Mouse (Mus musculus) hindbrain, embryonic 10.5 days (tissue): Measurements from ENCODE around the gene Cfap44. TPM values are rescaled to one million over a fixed set of nuclear protein-coding genes. Genes with fewer than 3 reads are reported as not detected.
A peak's percentile ranks its signal among the peaks of the same experiment; 100 is the strongest.
"Not testable (repeated sequence)": the region's sequence is repeated elsewhere in the genome, so short reads cannot be mapped to it uniquely, and the experiment has no call there.

ENCODE experiments used
- DNase-seq: peaks from one replicate; pipeline ENCODE4 v3.0.0-alpha.2; 2017; ENCODE audit warnings: low spot score
- H3K27ac ChIP-seq: fragments of 300-500 bp; sonication (generic); 2 replicates; pipeline ENCODE4 v1.5.1; 2016; ENCODE audit warnings: mild to moderate bottlenecking, moderate library complexity
- H3K27me3 ChIP-seq: fragments of 300-500 bp; sonication (generic); 2 replicates; pipeline ENCODE4 v1.6.1; 2016; ENCODE audit warnings: mild to moderate bottlenecking; ENCODE audit not compliant: poor library complexity, insufficient read depth, severe bottlenecking
- H3K36me3 ChIP-seq: fragments of 300-500 bp; sonication (generic); 2 replicates; pipeline ENCODE4 v1.6.1; 2016; ENCODE audit warnings: mild to moderate bottlenecking, moderate library complexity
- H3K4me1 ChIP-seq: fragments of 300-500 bp; sonication (generic); replicated peaks from 2 replicates; pipeline ENCODE4 v1.6.1; 2016; ENCODE audit warnings: mild to moderate bottlenecking
- H3K4me3 ChIP-seq: fragments of 300-500 bp; sonication (generic); 2 replicates; pipeline ENCODE4 v1.5.1; 2016; ENCODE audit warnings: mild to moderate bottlenecking, moderate library complexity
- H3K9me3 ChIP-seq: fragments of 300-500 bp; sonication (generic); 2 replicates; pipeline ENCODE4 v1.6.1; 2016; ENCODE audit warnings: mild to moderate bottlenecking, moderate library complexity
- WGBS: fragments of 180-500 bp; shearing (Covaris S2); methylation state at CpG from one replicate; pipeline ENCODE4 v1.1.7; 2016; 5-methylcytosine and 5-hydroxymethylcytosine counted together
- polyA plus RNA-seq: library from polyadenylated mRNA; unstranded; fragments of >200 nt; fragmentation: Nextera tagmentation; extraction: Ambion mirVana; gene quantifications from 2 replicates; pipeline ENCODE4 v1.2.1, GENCODE M21; 2016

Gene Cfap44
- polyA plus RNA-seq, 1 experiment from 2014 or later = 4.4 TPM

DNA sequence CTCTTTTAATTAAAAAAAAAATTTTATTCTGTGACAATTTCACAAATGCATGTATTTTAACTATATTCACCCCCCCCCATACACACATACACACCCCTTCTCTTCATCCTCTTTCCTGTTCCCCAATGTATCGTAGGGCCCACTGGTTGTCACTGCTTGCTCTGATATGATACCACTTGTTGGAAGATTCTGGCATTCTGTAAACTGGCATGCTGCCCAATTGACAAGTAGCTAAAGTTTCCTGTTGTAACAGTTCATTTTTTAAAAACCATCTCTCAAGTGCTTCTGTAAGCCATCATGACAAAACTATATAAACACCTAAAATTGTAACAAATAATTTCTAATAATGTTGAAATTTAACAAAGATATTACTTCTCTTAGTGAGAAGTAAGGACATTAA, 10.3 kb upstream of the Cfap44 start:
- H3K4me3 ChIP-seq = no peak overlapping the region
- peaks cover 26% of the 10 kb centered on the region for H3K4me1 ChIP-seq
- no peak for DNase-seq
- no peaks in the 10 kb centered on the region for H3K27me3 ChIP-seq
- H3K36me3 ChIP-seq = peaks cover 51% of the 10 kb centered on the region
- no peaks in the 10 kb centered on the region for H3K9me3 ChIP-seq
- 88% methylated on average over 1 of the region's 1 CpGs for WGBS
- no peak overlapping the region for H3K27ac ChIP-seq

DNA sequence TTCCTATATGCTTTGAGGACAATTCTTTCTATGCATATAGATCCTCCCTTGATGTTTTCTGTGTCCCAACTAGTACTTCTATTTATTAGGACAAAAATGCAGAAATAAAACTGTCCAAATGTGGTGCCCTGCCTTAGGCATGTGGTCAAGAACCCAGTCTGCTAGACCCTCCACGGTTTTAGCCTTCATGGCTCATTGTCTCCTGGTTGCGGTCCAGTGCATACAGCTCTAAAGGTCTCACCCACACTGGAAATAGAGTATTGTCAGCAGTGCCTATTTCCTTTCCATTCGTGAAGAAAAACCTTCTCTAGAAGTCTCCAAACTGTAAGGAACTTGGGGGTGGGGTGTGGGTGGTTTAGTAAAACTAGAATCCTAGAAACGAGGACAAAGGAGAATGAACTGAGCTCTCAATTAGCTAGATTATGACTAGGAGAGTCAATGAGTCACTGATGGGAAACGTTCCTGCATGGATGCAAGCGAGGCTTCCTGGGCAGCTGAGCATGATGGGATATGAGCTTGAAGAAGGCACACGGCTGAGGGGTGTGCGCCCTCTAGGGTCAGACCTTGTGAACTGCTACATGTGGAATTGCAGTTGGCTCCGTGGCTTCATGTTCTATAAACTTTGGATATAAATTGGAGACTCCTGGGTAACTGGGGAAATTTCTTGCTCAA, 2.6 kb upstream of the Cfap44 start:
- H3K27ac ChIP-seq = peak overlapping the region; percentile 50
- peaks cover 14% of the 10 kb centered on the region for H3K4me1 ChIP-seq
- H3K9me3 ChIP-seq = no peaks in the 10 kb centered on the region
- 35% methylated on average over 9 of the region's 9 CpGs for WGBS
- peak; percentile 51 for DNase-seq
- H3K4me3 ChIP-seq = no peak overlapping the region
- peaks cover 35% of the 10 kb centered on the region for H3K36me3 ChIP-seq
- 0 out of 2 replicates have a peak, but pooled peaks cover 4% of the 10 kb centered on the region for H3K27me3 ChIP-seq

DNA sequence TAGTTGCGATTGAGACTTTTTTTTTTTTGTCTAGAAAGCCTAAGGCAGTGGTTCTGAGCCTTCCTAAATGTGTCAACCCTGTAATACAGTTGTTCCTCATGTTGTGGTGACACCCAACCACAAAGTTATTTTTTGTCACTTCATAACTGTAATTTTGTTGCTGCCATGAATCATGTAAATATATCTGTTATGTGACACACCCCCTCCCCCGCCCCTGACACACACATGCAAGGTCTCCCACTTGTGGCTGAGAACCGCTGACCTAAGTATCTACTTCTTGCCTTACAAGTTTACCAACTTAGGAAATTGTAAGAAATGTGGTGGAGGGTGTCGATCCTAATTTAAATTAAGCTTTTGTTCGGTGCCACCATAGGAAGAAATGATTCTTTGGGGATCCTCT, 10.3 kb downstream of the Cfap44 start:
- no peaks in the 10 kb centered on the region for H3K9me3 ChIP-seq
- H3K4me1 ChIP-seq = no peaks in the 10 kb centered on the region
- 93% methylated on average over 5 of the region's 5 CpGs for WGBS
- no peak overlapping the region for H3K27ac ChIP-seq
- H3K36me3 ChIP-seq = no peaks in the 10 kb centered on the region
- no peak for DNase-seq
- H3K4me3 ChIP-seq = no peak overlapping the region
- no peaks in the 10 kb centered on the region for H3K27me3 ChIP-seq

DNA sequence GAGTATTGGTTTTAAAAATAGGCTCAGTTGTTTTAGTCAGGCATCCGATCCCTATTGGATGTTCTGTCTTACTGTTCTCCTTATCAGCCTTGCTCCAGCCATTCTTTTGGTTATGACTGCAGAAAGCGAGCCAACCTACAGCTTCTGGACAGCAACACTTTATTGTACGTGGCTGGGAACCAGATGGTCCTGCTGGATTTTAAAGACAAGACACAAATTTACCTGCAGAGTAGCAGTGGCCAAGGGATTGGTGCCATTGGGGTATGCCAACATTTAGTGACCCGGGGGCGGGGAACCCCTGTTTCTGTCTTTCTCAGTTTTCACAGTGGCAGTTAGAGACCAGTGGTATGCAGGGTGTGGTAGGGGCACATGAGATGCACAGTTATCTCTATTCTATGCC, 12.6 kb downstream of the Cfap44 start:
- Histone ChIP-seq H3K36me3 (no peaks in the 10 kb centered on the region), H3K4me1 (no peaks in the 10 kb centered on the region), H3K27me3 (no peaks in the 10 kb centered on the region), H3K4me3 (no peak overlapping the region), H3K27ac (no peak overlapping the region), H3K9me3 (no peaks in the 10 kb centered on the region)
- no peak for DNase-seq
- 89% methylated on average over 5 of the region's 5 CpGs for WGBS

GRCm38 (mm10) chr16:44408290-44408689, 13.7 kb downstream of the Cfap44 start:
- 88% methylated on average over 2 of the region's 2 CpGs for WGBS
- Histone ChIP-seq H3K4me3 (no peak overlapping the region), H3K36me3 (no peaks in the 10 kb centered on the region), H3K27me3 (no peaks in the 10 kb centered on the region), H3K27ac (no peak overlapping the region), H3K4me1 (no peaks in the 10 kb centered on the region), H3K9me3 (no peaks in the 10 kb centered on the region)
- DNase-seq = no peak

- no peaks in the 10 kb centered on the region for H3K9me3 ChIP-seq
Observed at GRCm38 (mm10) chr16:44410176-44410575, 15.6 kb downstream of the Cfap44 start.

DNA sequence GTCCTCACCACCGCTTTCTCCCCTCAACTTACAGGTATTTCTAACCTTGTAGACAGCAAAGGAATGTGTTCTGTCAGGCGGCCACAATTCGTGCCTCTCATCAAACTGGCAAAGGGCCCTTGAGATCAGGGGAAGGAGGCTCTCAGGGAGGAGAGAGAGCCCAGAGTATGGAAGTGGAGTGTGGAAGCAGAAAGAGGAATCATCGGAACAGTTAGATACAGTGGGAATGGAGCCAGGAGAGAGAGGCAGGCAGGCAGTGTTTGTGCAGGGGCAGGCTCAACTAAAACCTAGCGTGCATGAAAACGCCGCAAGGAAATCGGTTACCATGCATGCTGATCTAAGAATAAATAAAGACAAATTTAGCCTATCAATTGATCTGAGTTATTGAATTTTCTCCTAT, 23.0 kb downstream of the Cfap44 start:
- Histone ChIP-seq H3K27me3 (no peaks in the 10 kb centered on the region), H3K9me3 (no peaks in the 10 kb centered on the region), H3K4me3 (no peak overlapping the region), H3K36me3 (no peaks in the 10 kb centered on the region), H3K27ac (no peak overlapping the region), H3K4me1 (no peaks in the 10 kb centered on the region)
- DNase-seq = no peak
- WGBS = 83% methylated on average over 8 of the region's 8 CpGs

More at GRCm38 (mm10) chr16:44410176-44410575, 15.6 kb downstream of the Cfap44 start:
- H3K27me3 ChIP-seq = no peaks in the 10 kb centered on the region
- no peaks in the 10 kb centered on the region for H3K36me3 ChIP-seq
- H3K4me3 ChIP-seq = no peak overlapping the region
- WGBS = 75% methylated on average over 6 of the region's 6 CpGs
- H3K27ac ChIP-seq = no peak overlapping the region
- H3K4me1 ChIP-seq = no peaks in the 10 kb centered on the region
- DNase-seq = no peak

DNA sequence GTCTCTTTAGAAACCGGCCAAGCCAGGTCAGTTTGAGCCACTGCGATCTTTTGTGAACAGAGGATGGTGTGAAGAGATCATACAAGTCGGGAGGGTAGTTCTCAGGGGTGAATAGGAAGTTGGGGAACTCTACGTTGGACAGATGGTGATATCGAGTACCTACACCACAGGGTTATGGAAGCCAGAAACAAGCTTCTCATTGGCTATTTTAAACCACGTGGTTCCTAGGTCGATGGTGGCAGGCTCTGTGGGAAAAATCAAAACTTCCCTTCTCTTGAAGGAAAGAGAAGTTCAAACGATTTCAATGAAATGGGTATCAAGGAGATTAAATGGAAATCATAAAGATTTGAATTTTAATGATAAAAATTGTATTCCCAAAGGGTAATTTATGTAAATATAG, 27.1 kb downstream of the Cfap44 start:
- DNase-seq = no peak
- Histone ChIP-seq H3K36me3 (no peaks in the 10 kb centered on the region), H3K4me3 (no peak overlapping the region), H3K27ac (no peak overlapping the region), H3K4me1 (no peaks in the 10 kb centered on the region), H3K9me3 (no peaks in the 10 kb centered on the region), H3K27me3 (no peaks in the 10 kb centered on the region)
- WGBS = 87% methylated on average over 8 of the region's 8 CpGs

- Histone ChIP-seq H3K4me3 (no peak overlapping the region), H3K4me1 (no peaks in the 10 kb centered on the region), H3K36me3 (no peaks in the 10 kb centered on the region), H3K9me3 (no peaks in the 10 kb centered on the region), H3K27me3 (no peaks in the 10 kb centered on the region), H3K27ac (no peak overlapping the region)
- 48% methylated on average over 3 of the region's 3 CpGs for WGBS
- DNase-seq = no peak
Observed at GRCm38 (mm10) chr16:44423499-44423898, 28.9 kb downstream of the Cfap44 start.

GRCm38 (mm10) chr16:44428456-44428855, 33.9 kb downstream of the Cfap44 start:
- no peaks in the 10 kb centered on the region for H3K9me3 ChIP-seq
- WGBS = 85% methylated on average over 5 of the region's 5 CpGs
- no peak overlapping the region for H3K27ac ChIP-seq
- 0 out of 2 replicates have a peak, but pooled peaks cover 6% of the 10 kb centered on the region for H3K4me1 ChIP-seq
- no peak for DNase-seq
- H3K4me3 ChIP-seq = no peak overlapping the region
- no peaks in the 10 kb centered on the region for H3K27me3 ChIP-seq
- H3K36me3 ChIP-seq = no peaks in the 10 kb centered on the region

DNA sequence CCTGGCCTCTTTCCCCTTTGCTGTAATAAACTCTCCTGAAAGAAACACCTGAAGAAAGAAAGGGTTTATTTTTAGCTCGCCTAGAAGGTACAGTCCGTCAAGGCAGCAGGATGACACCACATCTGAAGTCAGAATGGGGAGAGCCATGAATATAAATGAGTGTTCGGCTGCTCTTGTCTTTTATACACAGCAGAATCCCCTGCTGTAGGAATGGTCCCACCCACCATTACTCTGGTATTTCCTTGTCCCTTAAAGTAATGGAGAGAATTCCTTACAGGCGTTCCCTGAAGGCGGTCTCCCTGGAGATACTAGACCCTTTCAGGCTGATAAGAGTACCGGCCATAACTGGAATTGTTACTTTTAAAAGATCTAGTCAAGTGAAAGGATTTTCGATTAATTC, 35.4 kb downstream of the Cfap44 start:
- no peaks in the 10 kb centered on the region for H3K36me3 ChIP-seq
- no peaks in the 10 kb centered on the region for H3K27me3 ChIP-seq
- no peak overlapping the region for H3K4me3 ChIP-seq
- no peak for DNase-seq
- H3K4me1 ChIP-seq = 0 out of 2 replicates have a peak, but pooled peaks cover 6% of the 10 kb centered on the region
- WGBS = 55% methylated on average over 7 of the region's 7 CpGs
- H3K9me3 ChIP-seq = no peaks in the 10 kb centered on the region
- no peak overlapping the region for H3K27ac ChIP-seq

DNA sequence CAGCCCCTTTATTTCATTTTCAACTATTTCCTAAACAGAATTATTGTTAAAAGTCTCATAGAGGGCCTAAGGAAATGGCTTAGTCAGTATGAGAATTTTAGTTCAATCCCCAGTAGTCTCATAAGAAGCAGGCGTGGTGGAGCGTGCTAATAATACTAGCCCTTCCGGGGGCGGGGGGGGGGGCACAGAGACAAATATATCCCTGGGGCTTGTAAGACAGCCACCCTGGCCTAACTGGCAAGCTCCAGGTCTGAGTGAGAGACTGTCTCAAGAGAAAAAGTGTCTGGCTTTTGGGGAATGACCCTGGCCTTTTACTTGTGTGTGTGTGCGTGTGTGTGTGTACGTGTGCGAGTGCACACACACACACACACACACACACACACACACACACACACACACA, 40.3 kb downstream of the Cfap44 start:
- WGBS = 92% methylated on average over 7 of the region's 7 CpGs
- 0 out of 2 replicates have a peak, but pooled peaks cover 3% of the 10 kb centered on the region for H3K4me1 ChIP-seq
- H3K27me3 ChIP-seq = no peaks in the 10 kb centered on the region
- no peak overlapping the region for H3K4me3 ChIP-seq
- no peaks in the 10 kb centered on the region for H3K36me3 ChIP-seq
- no peak for DNase-seq
- H3K27ac ChIP-seq = no peak overlapping the region
- no peaks in the 10 kb centered on the region for H3K9me3 ChIP-seq

GRCm38 (mm10) chr16:44435481-44435880, 40.9 kb downstream of the Cfap44 start:
- Histone ChIP-seq H3K4me3 (no peak overlapping the region), H3K9me3 (no peaks in the 10 kb centered on the region), H3K27me3 (no peaks in the 10 kb centered on the region), H3K4me1 (no peaks in the 10 kb centered on the region), H3K36me3 (no peaks in the 10 kb centered on the region), H3K27ac (no peak overlapping the region)
- WGBS = 73% methylated on average over 4 of the region's 4 CpGs
- DNase-seq = no peak

DNA sequence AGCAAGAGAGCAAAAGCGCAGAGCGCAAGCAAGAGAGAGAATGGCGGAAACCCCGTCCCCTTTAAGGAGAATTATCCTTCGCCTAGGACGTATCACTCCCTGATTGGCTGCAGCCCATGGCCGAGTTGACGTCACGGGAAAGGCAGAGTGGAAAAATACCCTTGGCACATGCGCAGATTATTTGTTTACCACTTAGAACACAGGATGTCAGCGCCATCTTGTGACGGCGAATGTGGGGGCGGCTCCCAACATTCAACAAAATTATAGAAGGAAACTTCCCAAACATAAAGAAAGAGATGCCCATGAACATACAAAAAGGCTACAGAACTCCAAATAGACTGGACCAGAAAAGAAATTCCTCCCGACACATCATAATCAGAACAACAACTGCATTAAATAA, 47.3 kb downstream of the Cfap44 start:
- not testable (repeated sequence) for H3K9me3 ChIP-seq, H3K36me3 ChIP-seq, DNase-seq, H3K27me3 ChIP-seq, H3K27ac ChIP-seq, H3K4me3 ChIP-seq, H3K4me1 ChIP-seq
- WGBS = 93% methylated on average over 15 of the region's 15 CpGs
